Mouse (Mus musculus): Measurements from ENCODE around the gene Camkmt. TPM values are rescaled to one million over a fixed set of nuclear protein-coding genes. Genes with fewer than 3 reads are reported as not detected.

Gene Camkmt
- polyA plus RNA-seq, 1 experiment from 2014 or later = 15.1 TPM

GRCm38 (mm10) chr17:85377496-85377895 is 287.1 kb downstream of the Camkmt start:
- Histone ChIP-seq H3K4me2 (replicated peaks) (no peak overlapping the region), H3K4me3 (no peak overlapping the region), H3K27ac (no peak overlapping the region), H3K27me3 (no peaks in the 10 kb centered on the region), H3K9me3 (no peaks in the 10 kb centered on the region), H3K9ac (no peak overlapping the region), H3K36me3 (no peaks in the 10 kb centered on the region), H3K4me1 (peaks cover 20% of the 10 kb centered on the region)
- 85% methylated on average over 8 of the region's 8 CpGs for whole genome bisulfite sequencing
- ATAC-seq (ENCODE audit: insufficient number of reproducible peaks, insufficient read depth, low FRiP score, low TSS enrichment) = no peak

GRCm38 (mm10) chr17:85379101-85379500 is 288.7 kb downstream of the Camkmt start:
- Histone ChIP-seq H3K9ac (no peak overlapping the region), H3K4me1 (peaks cover 20% of the 10 kb centered on the region), H3K27me3 (no peaks in the 10 kb centered on the region), H3K27ac (no peak overlapping the region), H3K4me3 (no peak overlapping the region), H3K9me3 (no peaks in the 10 kb centered on the region), H3K36me3 (no peaks in the 10 kb centered on the region), H3K4me2 (replicated peaks) (no peak overlapping the region)
- ATAC-seq (ENCODE audit: insufficient number of reproducible peaks, insufficient read depth, low FRiP score, low TSS enrichment) = no peak
- 92% methylated on average over 7 of the region's 7 CpGs for WGBS

- H3K9ac ChIP-seq = no peak overlapping the region
- H3K4me2 ChIP-seq (replicated peaks) = no peak overlapping the region
- ATAC-seq (ENCODE audit: insufficient number of reproducible peaks, insufficient read depth, low FRiP score, low TSS enrichment) = no peak
- H3K27ac ChIP-seq = no peak overlapping the region
- no peaks in the 10 kb centered on the region for H3K9me3 ChIP-seq
- no peak overlapping the region for H3K4me3 ChIP-seq
- no peaks in the 10 kb centered on the region for H3K4me1 ChIP-seq
- no peaks in the 10 kb centered on the region for H3K27me3 ChIP-seq
- 82% methylated on average over 8 of the region's 8 CpGs for WGBS
- no peaks in the 10 kb centered on the region for H3K36me3 ChIP-seq
These were observed 291.3 kb downstream of the Camkmt start for GRCm38 (mm10) chr17:85381578-85382223.

- ATAC-seq (ENCODE audit: insufficient number of reproducible peaks, insufficient read depth, low FRiP score, low TSS enrichment) = no peak
- H3K36me3 ChIP-seq = no peaks in the 10 kb centered on the region
- H3K4me2 ChIP-seq (replicated peaks) = no peak overlapping the region
These were observed 292.0 kb downstream of the Camkmt start for GRCm38 (mm10) chr17:85382344-85382743.

GRCm38 (mm10) chr17:85382906-85383305 is 292.6 kb downstream of the Camkmt start:
- Histone ChIP-seq H3K4me2 (replicated peaks) (no peak overlapping the region), H3K9me3 (no peaks in the 10 kb centered on the region), H3K4me3 (no peak overlapping the region), H3K36me3 (no peaks in the 10 kb centered on the region), H3K9ac (no peak overlapping the region), H3K27ac (no peak overlapping the region), H3K27me3 (no peaks in the 10 kb centered on the region), H3K4me1 (no peaks in the 10 kb centered on the region)
- ATAC-seq (ENCODE audit: insufficient number of reproducible peaks, insufficient read depth, low FRiP score, low TSS enrichment) = no peak
- 83% methylated on average over 6 of the region's 6 CpGs for WGBS

More at GRCm38 (mm10) chr17:85382344-85382743, 292.0 kb downstream of the Camkmt start:
- Histone ChIP-seq H3K9ac (no peak overlapping the region), H3K27me3 (no peaks in the 10 kb centered on the region), H3K4me3 (no peak overlapping the region), H3K27ac (no peak overlapping the region), H3K9me3 (no peaks in the 10 kb centered on the region), H3K4me1 (no peaks in the 10 kb centered on the region)
- whole genome bisulfite sequencing = 79% methylated on average over 4 of the region's 4 CpGs

- no peak overlapping the region for H3K27ac ChIP-seq
- H3K9me3 ChIP-seq = no peaks in the 10 kb centered on the region
- H3K27me3 ChIP-seq = no peaks in the 10 kb centered on the region
- H3K4me3 ChIP-seq = no peak overlapping the region
- no peaks in the 10 kb centered on the region for H3K36me3 ChIP-seq
- H3K9ac ChIP-seq = no peak overlapping the region
- 72% methylated on average over 16 of the region's 16 CpGs for WGBS
- no peak overlapping the region for H3K4me2 ChIP-seq (replicated peaks)
- H3K4me1 ChIP-seq = 0 out of 2 replicates have a peak, but pooled peaks cover 2% of the 10 kb centered on the region
- no peak for ATAC-seq (ENCODE audit: insufficient number of reproducible peaks, insufficient read depth, low FRiP score, low TSS enrichment)
These were observed 302.9 kb downstream of the Camkmt start for GRCm38 (mm10) chr17:85393091-85393890.

- 78% methylated on average over 7 of the region's 7 CpGs for WGBS
- Histone ChIP-seq H3K9ac (no peak overlapping the region), H3K4me1 (0 out of 2 replicates have a peak, but pooled peaks cover 2% of the 10 kb centered on the region), H3K4me2 (replicated peaks) (no peak overlapping the region), H3K27ac (no peak overlapping the region), H3K9me3 (no peaks in the 10 kb centered on the region), H3K36me3 (no peaks in the 10 kb centered on the region), H3K27me3 (no peaks in the 10 kb centered on the region), H3K4me3 (no peak overlapping the region)
- no peak for ATAC-seq (ENCODE audit: insufficient number of reproducible peaks, insufficient read depth, low FRiP score, low TSS enrichment)
These were observed 303.6 kb downstream of the Camkmt start for GRCm38 (mm10) chr17:85393891-85394321.

GRCm38 (mm10) chr17:85395502-85395901 is 305.1 kb downstream of the Camkmt start:
- Histone ChIP-seq H3K27ac (no peak overlapping the region), H3K36me3 (no peaks in the 10 kb centered on the region), H3K27me3 (no peaks in the 10 kb centered on the region), H3K4me2 (replicated peaks) (no peak overlapping the region), H3K9ac (no peak overlapping the region), H3K9me3 (no peaks in the 10 kb centered on the region), H3K4me3 (no peak overlapping the region), H3K4me1 (0 out of 2 replicates have a peak, but pooled peaks cover 2% of the 10 kb centered on the region)
- no peak for ATAC-seq (ENCODE audit: insufficient number of reproducible peaks, insufficient read depth, low FRiP score, low TSS enrichment)
- WGBS = 42% methylated on average over 5 of the region's 5 CpGs

GRCm38 (mm10) chr17:85400751-85401150 is 310.4 kb downstream of the Camkmt start:
- no peak overlapping the region for H3K27ac ChIP-seq
- H3K9me3 ChIP-seq = no peaks in the 10 kb centered on the region
- WGBS = 78% methylated on average over 4 of the region's 4 CpGs
- H3K27me3 ChIP-seq = no peaks in the 10 kb centered on the region
- no peaks in the 10 kb centered on the region for H3K4me1 ChIP-seq
- H3K4me3 ChIP-seq = no peak overlapping the region
- no peaks in the 10 kb centered on the region for H3K36me3 ChIP-seq
- no peak overlapping the region for H3K4me2 ChIP-seq (replicated peaks)
- no peak for ATAC-seq (ENCODE audit: insufficient number of reproducible peaks, insufficient read depth, low FRiP score, low TSS enrichment)
- H3K9ac ChIP-seq = no peak overlapping the region

- H3K4me2 ChIP-seq (replicated peaks) = no peak overlapping the region
- WGBS = 69% methylated on average over 5 of the region's 5 CpGs
- H3K36me3 ChIP-seq = no peaks in the 10 kb centered on the region
- H3K9ac ChIP-seq = no peak overlapping the region
- H3K4me3 ChIP-seq = no peak overlapping the region
- no peak overlapping the region for H3K27ac ChIP-seq
- no peaks in the 10 kb centered on the region for H3K27me3 ChIP-seq
- no peak for ATAC-seq (ENCODE audit: insufficient number of reproducible peaks, insufficient read depth, low FRiP score, low TSS enrichment)
- H3K9me3 ChIP-seq = no peaks in the 10 kb centered on the region
- H3K4me1 ChIP-seq = no peaks in the 10 kb centered on the region
These were observed 314.8 kb downstream of the Camkmt start for GRCm38 (mm10) chr17:85405161-85405560.

- Histone ChIP-seq H3K4me2 (replicated peaks) (no peak overlapping the region), H3K4me3 (no peak overlapping the region), H3K36me3 (no peaks in the 10 kb centered on the region), H3K27ac (no peak overlapping the region), H3K9me3 (no peaks in the 10 kb centered on the region), H3K4me1 (no peaks in the 10 kb centered on the region), H3K27me3 (no peaks in the 10 kb centered on the region), H3K9ac (no peak overlapping the region)
- no peak for ATAC-seq (ENCODE audit: insufficient number of reproducible peaks, insufficient read depth, low FRiP score, low TSS enrichment)
- 89% methylated on average over 10 of the region's 10 CpGs for WGBS
These were observed 315.8 kb downstream of the Camkmt start for GRCm38 (mm10) chr17:85406195-85406594.

GRCm38 (mm10) chr17:85428831-85429230 is 338.5 kb downstream of the Camkmt start:
- 53% methylated on average over 7 of the region's 7 CpGs for WGBS
- Histone ChIP-seq H3K4me1 (no peaks in the 10 kb centered on the region), H3K27me3 (no peaks in the 10 kb centered on the region), H3K4me2 (replicated peaks) (no peak overlapping the region), H3K27ac (no peak overlapping the region), H3K9ac (no peak overlapping the region), H3K36me3 (no peaks in the 10 kb centered on the region), H3K9me3 (no peaks in the 10 kb centered on the region), H3K4me3 (no peak overlapping the region)
- ATAC-seq (ENCODE audit: insufficient number of reproducible peaks, insufficient read depth, low FRiP score, low TSS enrichment) = no peak

Data from embryonic facial prominence, embryonic 12.5 days (tissue).